Mouse (Mus musculus) layer of hippocampus, adult 18-20 months (tissue): ENCODE measurements around the gene Zmynd8. TPM values are rescaled to one million over a fixed set of nuclear protein-coding genes. Genes with fewer than 3 reads are reported as not detected.

Experiments
- DNase-seq, 2 experiments: peaks; one replicate each; pipeline ENCODE4 v3.0.0; 2022; ENCODE audit warnings: low spot score in 2 of 2
- total RNA-seq, 2 experiments: library from RNA; stranded (reverse); gene quantifications; 2 replicates each; pipeline ENCODE4 v1.2.3; 2021

Gene Zmynd8
- total RNA-seq, 2 experiments from 2014 or later: 148 to 149 TPM

- no peak for DNase-seq
Measured at GRCm38 (mm10) chr2:165860962-165861682, 37.7 kb downstream of the Zmynd8 start.

- no peak for DNase-seq
Measured at GRCm38 (mm10) chr2:165860447-165860846, 38.4 kb downstream of the Zmynd8 start.

- DNase-seq: no peak
Measured at GRCm38 (mm10) chr2:165858453-165859384, 40.1 kb downstream of the Zmynd8 start.

GRCm38 (mm10) chr2:165857841-165858426, 40.9 kb downstream of the Zmynd8 start:
- DNase-seq: no peak

- no peak for DNase-seq
Measured at GRCm38 (mm10) chr2:165857395-165857831, 41.4 kb downstream of the Zmynd8 start.

DNA sequence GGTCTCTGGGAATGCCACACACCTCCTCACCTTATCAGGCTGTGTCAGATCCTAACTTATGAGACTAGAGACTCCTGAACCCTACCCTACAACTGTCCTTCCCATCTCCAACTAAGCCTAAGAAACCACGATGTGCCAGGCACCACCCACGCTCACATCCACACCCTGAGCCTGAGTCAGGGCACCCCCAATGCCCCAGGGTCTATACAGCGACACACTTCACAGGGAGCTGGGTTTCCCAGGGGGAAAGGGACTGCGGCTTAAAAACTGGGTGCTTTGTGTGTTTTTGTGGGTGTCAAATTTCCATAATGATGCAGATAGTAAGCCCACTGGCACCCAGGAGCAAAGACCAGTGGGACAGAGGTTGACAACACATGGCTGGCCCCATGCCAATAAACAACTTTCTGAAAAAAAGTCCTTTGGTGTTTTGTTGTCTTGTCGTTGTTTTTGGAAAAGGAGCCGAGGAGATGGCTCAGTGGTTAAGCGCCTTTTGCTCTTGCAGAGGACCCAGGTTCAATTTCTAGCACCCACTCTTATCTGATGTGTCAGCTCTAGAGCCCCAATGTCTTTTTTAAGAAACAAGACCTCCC, 42.1 kb downstream of the Zmynd8 start:
- no peak for DNase-seq

GRCm38 (mm10) chr2:165855641-165856301, 43.0 kb downstream of the Zmynd8 start:
- DNase-seq: peak; percentile 76 to 90

GRCm38 (mm10) chr2:165854207-165854968, 44.4 kb downstream of the Zmynd8 start:
- DNase-seq: peak in 1 of 2 experiments; percentile 62

- no peak for DNase-seq
Measured at GRCm38 (mm10) chr2:165852896-165853633, 45.8 kb downstream of the Zmynd8 start.

GRCm38 (mm10) chr2:165852453-165852852, 46.4 kb downstream of the Zmynd8 start:
- no peak for DNase-seq

GRCm38 (mm10) chr2:165851811-165852415, 46.9 kb downstream of the Zmynd8 start:
- no peak for DNase-seq

DNA sequence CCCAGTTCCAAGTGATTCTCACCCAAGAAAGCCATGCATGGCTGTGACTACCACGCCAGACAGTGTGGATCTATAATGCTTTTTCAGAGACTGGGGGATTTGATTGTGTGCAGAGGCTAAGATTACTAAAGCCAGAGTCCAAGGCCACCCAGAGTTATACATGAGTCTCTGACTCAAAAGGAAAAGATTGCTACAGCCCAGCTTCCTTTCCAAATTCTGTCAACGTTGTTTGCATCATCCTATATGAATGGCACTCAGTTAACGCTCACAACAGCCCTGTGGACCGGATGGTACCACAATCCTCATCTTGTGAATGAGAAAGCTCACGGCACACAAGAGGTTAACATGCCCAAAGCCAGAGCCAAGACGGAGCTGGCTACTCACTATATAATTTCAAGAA, 48.0 kb downstream of the Zmynd8 start:
- DNase-seq: no peak

- peak in 1 of 2 experiments; percentile 80 for DNase-seq
Measured at GRCm38 (mm10) chr2:165849129-165849528, 49.7 kb downstream of the Zmynd8 start.

DNA sequence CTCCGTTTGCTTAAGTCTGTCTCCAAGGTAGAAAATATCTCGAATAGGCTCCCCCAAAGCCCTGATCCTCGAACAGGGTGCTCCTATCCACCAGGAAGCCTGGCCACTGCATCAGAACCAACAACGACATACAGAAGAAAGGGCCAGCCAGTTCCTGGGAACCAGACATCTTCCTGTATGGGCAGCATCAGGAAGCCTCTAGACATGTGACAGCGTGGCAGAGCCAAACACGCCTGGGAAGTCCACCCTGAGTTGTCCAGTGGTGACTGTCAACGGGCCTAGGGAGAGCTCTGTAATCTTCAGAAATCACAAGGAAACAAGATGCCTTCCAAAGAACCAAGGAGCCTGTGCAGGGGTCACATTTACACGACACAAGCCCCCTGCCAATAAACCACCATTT, 52.0 kb downstream of the Zmynd8 start:
- no peak for DNase-seq

DNA sequence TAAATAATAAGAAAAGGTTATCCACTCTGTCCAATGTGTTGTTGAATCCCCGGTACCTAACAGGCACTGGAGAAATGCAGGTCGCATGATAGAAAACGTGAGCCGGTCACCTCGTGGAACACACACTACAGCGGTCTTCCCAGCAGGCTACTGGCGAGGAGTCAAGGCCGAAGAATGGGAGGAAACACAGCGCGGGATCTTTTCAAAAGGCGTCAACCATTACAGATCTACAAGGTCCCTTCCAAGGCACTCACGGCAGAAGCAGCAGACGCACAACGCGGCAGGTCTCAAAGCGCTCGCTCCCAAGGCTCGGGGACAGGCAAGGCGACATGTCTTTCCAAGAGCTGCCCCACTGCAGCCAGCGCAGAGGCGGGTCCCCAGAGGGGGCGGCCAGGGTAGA, 53.3 kb downstream of the Zmynd8 start:
- no peak for DNase-seq

- no peak for DNase-seq
Measured at GRCm38 (mm10) chr2:165843350-165843749, 55.5 kb downstream of the Zmynd8 start.

- no peak for DNase-seq
Measured at GRCm38 (mm10) chr2:165842241-165842640, 56.6 kb downstream of the Zmynd8 start.

GRCm38 (mm10) chr2:165841805-165842204, 57.0 kb downstream of the Zmynd8 start:
- no peak for DNase-seq

DNA sequence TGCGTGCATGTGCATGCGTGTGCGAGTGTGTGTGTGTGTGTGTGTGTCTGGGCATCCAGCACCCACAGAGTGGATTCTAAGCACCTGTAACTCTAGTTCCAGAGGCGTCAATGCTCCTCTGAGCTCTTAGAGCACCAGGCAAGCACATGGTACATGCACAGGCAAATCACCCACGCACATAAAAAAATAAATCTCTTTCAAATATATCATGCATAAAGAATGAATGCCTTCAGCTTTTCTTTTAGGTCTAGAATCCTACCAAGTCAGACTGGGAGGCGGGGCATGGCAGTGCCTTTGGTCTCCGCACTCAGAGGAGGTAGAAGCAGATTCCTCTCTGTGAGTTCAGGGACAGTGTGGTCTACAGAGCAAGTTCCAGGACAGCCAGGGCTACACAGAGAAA, 58.0 kb downstream of the Zmynd8 start:
- no peak for DNase-seq
